In genomic region chr10:41823282-41823675, GRCm38 (mm10) we compare ENCODE assay signal across 5 mouse cellular contexts. TPM values are rescaled to one million over a fixed set of nuclear protein-coding genes. Genes with fewer than 3 reads are reported as not detected.
DNase-seq lines count a peak whose midpoint lies in the region; ATAC-seq and TF ChIP-seq lines count a peak whose summit lies in the region.
"Not testable (repeated sequence)": the region's sequence is repeated elsewhere in the genome, so short reads cannot be mapped to it uniquely, and the experiment has no call there.

No protein-coding gene starts in this region.

- peaks cover 0 to 20% of the 10 kb centered on the region in 2 experiments; a peak in 2 of 4 replicates for H3K36me3 ChIP-seq in MEL (ENCODE audit: control insufficient read depth in 1 of 2, insufficient read depth in 2 of 2, low read length in 2 of 2)
- not testable (repeated sequence) for H3K36me3 ChIP-seq in heart, embryonic 10.5 days; midbrain, embryonic 11.5 days (ENCODE audit: control insufficient read depth, insufficient read depth, low read length)

- H3K79me2 ChIP-seq in MEL (ENCODE audit: control insufficient read depth, insufficient read depth, low read length, poor library complexity) = not testable (repeated sequence)

- not testable (repeated sequence) for TF ChIP-seq EP300 in MEL (IDR thresholded peaks at IDR 0.05; ENCODE audit: low read depth in 1 of 2, low read length in 2 of 2)

- not testable (repeated sequence) for H3K9me3 ChIP-seq in MEL (replicated peaks; ENCODE audit: insufficient read depth, low read length); heart, embryonic 10.5 days; midbrain, embryonic 11.5 days (ENCODE audit: control insufficient read depth, low read length)

- ATAC-seq in midbrain, embryonic 11.5 days (ENCODE audit: low FRiP score) = not testable (repeated sequence)

- not testable (repeated sequence) for DNase-seq in MEL (ENCODE audit: low read depth, low spot score); layer of hippocampus, adult 2 months (ENCODE audit: low spot score in 2 of 2)
- peak; percentile 79 for DNase-seq in heart, adult 11 months
- DNase-seq in heart, embryonic 10.5 days (ENCODE audit: low spot score) = peak; percentile 30
- peak; percentile 1 for DNase-seq in midbrain, embryonic 11.5 days (ENCODE audit: low spot score, missing footprints)

- not testable (repeated sequence) for H3K27me3 ChIP-seq in MEL (ENCODE audit: control insufficient read depth in 1 of 2, insufficient read depth in 2 of 2, low read length in 2 of 2); heart, embryonic 10.5 days (ENCODE audit: insufficient read depth, poor library complexity, severe bottlenecking); midbrain, embryonic 11.5 days (ENCODE audit: control insufficient read depth, insufficient read depth, low read length)

- H3K4me3 ChIP-seq in MEL (ENCODE audit: control insufficient read depth in 1 of 2, insufficient read depth in 1 of 2, low read depth in 2 of 2, low read length in 2 of 2); heart, embryonic 10.5 days; layer of hippocampus, adult 2 months; midbrain, embryonic 11.5 days (ENCODE audit: low read depth, low read length): not testable (repeated sequence)

- not testable (repeated sequence) for TF ChIP-seq RAD21 in MEL (IDR thresholded peaks at IDR 0.05; ENCODE audit: low read depth, low read length)

- peaks cover 8 to 18% of the 10 kb centered on the region in 2 experiments for H3K4me1 ChIP-seq in MEL (ENCODE audit: control insufficient read depth in 1 of 2, insufficient read depth in 2 of 2, low read length in 2 of 2)
- H3K4me1 ChIP-seq in heart, embryonic 10.5 days; midbrain, embryonic 11.5 days (ENCODE audit: control insufficient read depth, insufficient read depth, low read length): not testable (repeated sequence)

- not testable (repeated sequence) for TF ChIP-seq CTCF in MEL (IDR thresholded peaks at IDR 0.05 in 2 of 3, conservative IDR thresholded peaks at IDR 0.05 in 1 of 3; ENCODE audit: control insufficient read depth in 1 of 3, insufficient read depth in 1 of 3, low read depth in 2 of 3, low read length in 3 of 3, poor library complexity in 1 of 3, severe bottlenecking in 1 of 3); layer of hippocampus, adult 2 months (conservative IDR thresholded peaks at IDR 0.05)

- H3K9ac ChIP-seq in MEL (ENCODE audit: control insufficient read depth, low read depth, low read length, poor library complexity, severe bottlenecking); midbrain, embryonic 11.5 days (ENCODE audit: low read length): not testable (repeated sequence)

- not testable (repeated sequence) for H3K4me2 ChIP-seq in midbrain, embryonic 11.5 days

- not testable (repeated sequence) for H3K27ac ChIP-seq in MEL (ENCODE audit: control insufficient read depth, low read depth, low read length); heart, embryonic 10.5 days; midbrain, embryonic 11.5 days (ENCODE audit: low read depth, low read length)
- H3K27ac ChIP-seq in layer of hippocampus, adult 2 months = 0 out of 2 replicates have a peak overlapping the region, but pooled peaks have one; percentile 24

- WGBS in heart, embryonic 10.5 days = 85% methylated on average over 4 of the region's 4 CpGs
- WGBS in midbrain, embryonic 11.5 days = 97% methylated on average over 2 of the region's 4 CpGs

- TF ChIP-seq POLR2A in MEL (IDR thresholded peaks at IDR 0.05; ENCODE audit: control insufficient read depth in 1 of 2, insufficient read depth in 1 of 2, low read depth in 1 of 2, low read length in 2 of 2, poor library complexity in 1 of 2) = not testable (repeated sequence)

TF ChIP-seq in MEL, 35 proteins besides CTCF, POLR2A, EP300 and RAD21:
- peak; percentile 58 for TF ChIP-seq ZNF384 (IDR thresholded peaks at IDR 0.05; ENCODE audit: low read depth, low read length)

RNA-seq across cellular contexts. Expression of gene Sesn1, which starts 13.5 kb away (rescaled TPM):
- 11.7 and 13.2 TPM in 2 replicates for total RNA-seq in MEL (2012; rRNA removed)
- 10 to 100 TPM in 1 of 2 experiments, not detected in 1; 11.7 TPM for polyA plus RNA-seq in MEL (2012; ENCODE audit: insufficient read depth in 1 of 2, insufficient read length in 2 of 2, low read depth in 1 of 2, low replicate concordance in 2 of 2, missing spikeins in 1 of 2)
- polyA plus RNA-seq in heart, embryonic 10.5 days (2016; fragmentation: Nextera tagmentation; extraction: Ambion mirVana) = 18.9 and 20.6 TPM in 2 replicates
- 10 to 100 TPM; 51.4 to 55.3 TPM for total RNA-seq in layer of hippocampus, adult 2 months (2021)
- polyA plus RNA-seq in midbrain, embryonic 11.5 days (2014; fragmentation: Nextera tagmentation; extraction: Ambion mirVana) = 22.2 and 26.8 TPM in 2 replicates

RNA-seq across cellular contexts. Expression of gene Cep57l1, which starts 13.6 kb away (rescaled TPM):
- total RNA-seq in MEL (2012; rRNA removed) = 14.2 and 16.7 TPM in 2 replicates
- 10 to 100 TPM in 1 of 2 experiments, not detected in 1; 19.2 TPM for polyA plus RNA-seq in MEL (2012; ENCODE audit: insufficient read depth in 1 of 2, insufficient read length in 2 of 2, low read depth in 1 of 2, low replicate concordance in 2 of 2, missing spikeins in 1 of 2)
- 22.1 and 23.6 TPM in 2 replicates for polyA plus RNA-seq in heart, embryonic 10.5 days (2016; fragmentation: Nextera tagmentation; extraction: Ambion mirVana)
- total RNA-seq in layer of hippocampus, adult 2 months (2021) = 1 to 10 TPM; 8.5 to 8.6 TPM
- 21.6 and 26.4 TPM in 2 replicates for polyA plus RNA-seq in midbrain, embryonic 11.5 days (2014; fragmentation: Nextera tagmentation; extraction: Ambion mirVana)
